Mouse (Mus musculus): ENCODE results near the gene Acsl6. TPM values are rescaled to one million over a fixed set of nuclear protein-coding genes. Genes with fewer than 3 reads are reported as not detected.
"Not testable (repeated sequence)": the region's sequence is repeated elsewhere in the genome, so short reads cannot be mapped to it uniquely, and the experiment has no call there.

Gene Acsl6
- polyA plus RNA-seq, 1 experiment, result not detected

- no peak overlapping the region for H3K4me3 ChIP-seq (ENCODE audit: insufficient read depth, low read length)
- TF ChIP-seq POLR2A (IDR thresholded peaks at IDR 0.05; ENCODE audit: borderline replicate concordance, low read depth, low read length) (no peak), CTCF (IDR thresholded peaks at IDR 0.05; ENCODE audit: low read depth, low read length) (peak; percentile 33; the same call in 1 of the 2 replicates)
- no peak overlapping the region for H3K27ac ChIP-seq (ENCODE audit: insufficient read depth, low read depth, low read length)
Observed at GRCm38 (mm10) chr11:54356676-54357075, 53.1 kb downstream of the Acsl6 start.

DNA sequence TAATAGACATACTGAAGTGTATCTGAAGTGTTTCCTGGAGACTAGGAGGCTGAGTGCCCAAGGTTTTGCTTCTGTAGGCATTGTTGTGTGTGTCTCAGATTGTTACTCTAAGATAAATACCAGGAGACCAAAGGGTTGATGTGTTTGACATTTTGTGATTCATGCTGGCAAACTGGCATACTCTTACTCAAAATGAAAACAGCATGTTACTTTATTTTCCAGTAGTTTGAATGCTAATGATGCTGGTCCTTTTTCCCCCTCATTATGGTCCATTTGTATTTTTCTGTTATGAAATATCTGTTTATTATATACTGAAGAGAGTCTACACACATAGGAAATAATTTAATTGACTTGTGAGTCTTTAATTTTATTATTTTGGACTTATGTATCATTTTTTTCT is 69.0 kb downstream of the Acsl6 start:
- TF ChIP-seq POLR2A (IDR thresholded peaks at IDR 0.05; ENCODE audit: borderline replicate concordance, low read depth, low read length), result no peak
- H3K27ac ChIP-seq (ENCODE audit: insufficient read depth, low read depth, low read length), result no peak overlapping the region

More at GRCm38 (mm10) chr11:54356676-54357075, 53.1 kb downstream of the Acsl6 start:
- H3K4me1 ChIP-seq (ENCODE audit: control insufficient read depth, insufficient read depth, low read length), result no peaks in the 10 kb centered on the region

DNA sequence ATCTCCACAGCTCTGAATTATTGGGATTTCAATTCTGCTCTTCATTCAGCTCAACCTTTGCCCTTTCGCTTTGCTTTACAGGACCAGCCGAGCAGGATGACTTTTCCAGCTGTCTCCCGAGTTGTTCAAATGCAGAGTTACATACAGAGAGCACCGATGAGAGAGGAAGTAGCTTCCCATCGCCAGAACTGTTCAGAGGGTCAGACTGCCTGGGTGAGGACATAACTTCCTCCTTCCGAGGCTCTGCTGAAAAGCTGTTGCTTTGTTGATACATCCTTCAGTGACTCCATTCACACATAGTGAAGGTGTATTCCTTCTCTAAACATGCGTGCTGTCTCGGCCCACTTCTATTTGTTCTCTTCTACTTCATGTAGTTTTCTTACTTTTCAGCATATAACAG is 86.8 kb downstream of the Acsl6 start:
- Histone ChIP-seq H3K4me3 (ENCODE audit: insufficient read depth, low read length) (no peak overlapping the region), H3K4me1 (ENCODE audit: control insufficient read depth, insufficient read depth, low read length) (no peaks in the 10 kb centered on the region), H3K27ac (ENCODE audit: insufficient read depth, low read depth, low read length) (no peak overlapping the region)
- TF ChIP-seq POLR2A (IDR thresholded peaks at IDR 0.05; ENCODE audit: borderline replicate concordance, low read depth, low read length), result no peak
- TF ChIP-seq CTCF (IDR thresholded peaks at IDR 0.05; ENCODE audit: low read depth, low read length), result no peak

More for the DNA sequence above, 69.0 kb downstream of the Acsl6 start:
- H3K4me3 ChIP-seq (ENCODE audit: insufficient read depth, low read length), result no peak overlapping the region
- no peaks in the 10 kb centered on the region for H3K4me1 ChIP-seq (ENCODE audit: control insufficient read depth, insufficient read depth, low read length)

DNA sequence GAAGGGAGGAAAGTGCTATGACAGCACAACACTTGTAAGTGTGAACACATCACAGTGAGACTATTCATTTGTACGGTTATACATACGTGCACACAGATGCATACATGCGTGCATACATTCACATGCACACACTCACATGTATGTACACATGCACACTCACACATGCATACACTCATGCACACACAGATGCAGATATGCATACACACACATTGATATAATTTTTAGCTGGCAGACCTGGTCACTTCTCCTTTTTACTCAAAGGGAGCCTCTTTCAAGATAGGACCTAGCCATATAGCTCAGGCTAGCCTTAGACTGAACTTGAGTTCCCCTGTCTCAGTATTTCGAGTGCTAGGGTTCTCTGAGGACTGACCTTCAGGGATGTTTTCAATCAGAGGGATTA is 87.7 kb downstream of the Acsl6 start:
- TF ChIP-seq CTCF (IDR thresholded peaks at IDR 0.05; ENCODE audit: low read depth, low read length), result no peak
- no peaks in the 10 kb centered on the region for H3K4me1 ChIP-seq (ENCODE audit: control insufficient read depth, insufficient read depth, low read length)
- H3K4me3 ChIP-seq (ENCODE audit: insufficient read depth, low read length), result no peak overlapping the region
- H3K27ac ChIP-seq (ENCODE audit: insufficient read depth, low read depth, low read length), result no peak overlapping the region

DNA sequence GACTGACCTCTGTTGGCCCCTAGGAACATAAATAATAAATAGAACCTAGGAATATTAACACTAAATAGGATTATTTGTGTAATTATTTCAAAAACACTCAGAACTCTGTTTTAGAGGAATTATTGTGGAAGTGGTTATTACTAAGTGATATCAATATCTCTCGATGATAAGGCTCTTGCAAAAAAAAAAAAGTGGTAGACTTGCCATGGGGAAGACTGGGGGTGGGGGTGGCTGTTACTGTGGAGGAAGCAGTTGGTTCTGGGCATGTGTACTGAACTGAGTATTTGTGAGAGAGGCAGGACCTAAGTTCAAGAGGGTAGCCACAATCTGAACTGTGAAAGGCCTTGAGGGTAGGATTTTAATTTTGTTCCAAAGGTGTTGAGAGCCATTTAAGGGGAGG is 93.1 kb downstream of the Acsl6 start:
- TF ChIP-seq POLR2A (IDR thresholded peaks at IDR 0.05; ENCODE audit: borderline replicate concordance, low read depth, low read length) (no peak), CTCF (IDR thresholded peaks at IDR 0.05; ENCODE audit: low read depth, low read length) (no peak)
- H3K4me1 ChIP-seq (ENCODE audit: control insufficient read depth, insufficient read depth, low read length), result no peaks in the 10 kb centered on the region
- no peak overlapping the region for H3K4me3 ChIP-seq (ENCODE audit: insufficient read depth, low read length)
- no peak overlapping the region for H3K27ac ChIP-seq (ENCODE audit: insufficient read depth, low read depth, low read length)

- H3K4me3 ChIP-seq (ENCODE audit: insufficient read depth, low read length), result no peak overlapping the region
- H3K27ac ChIP-seq (ENCODE audit: insufficient read depth, low read depth, low read length), result no peak overlapping the region
- TF ChIP-seq POLR2A (IDR thresholded peaks at IDR 0.05; ENCODE audit: borderline replicate concordance, low read depth, low read length) (no peak), CTCF (IDR thresholded peaks at IDR 0.05; ENCODE audit: low read depth, low read length) (no peak)
- no peaks in the 10 kb centered on the region for H3K4me1 ChIP-seq (ENCODE audit: control insufficient read depth, insufficient read depth, low read length)
Observed at GRCm38 (mm10) chr11:54398058-54398457, 94.5 kb downstream of the Acsl6 start.

DNA sequence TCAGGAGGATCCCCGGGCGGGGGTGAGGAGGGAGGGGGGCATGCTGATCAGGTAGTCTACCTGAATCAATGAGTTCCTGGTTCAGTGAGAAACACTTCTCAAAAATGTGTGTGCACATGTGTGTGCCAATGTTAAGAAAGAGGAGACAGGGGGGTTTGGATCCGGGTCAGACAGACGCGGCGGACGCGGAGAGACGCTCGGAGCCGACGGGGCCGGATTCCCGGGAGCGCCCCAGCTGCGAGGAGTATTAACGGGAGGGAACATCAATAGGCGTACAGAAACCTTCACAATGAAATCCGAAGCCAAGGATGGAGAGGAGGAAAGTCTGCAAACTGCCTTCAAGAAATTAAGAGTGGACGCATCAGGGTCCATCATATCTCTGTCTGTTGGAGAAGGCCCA is 97.2 kb downstream of the Acsl6 start:
- not testable (repeated sequence) for H3K4me3 ChIP-seq (ENCODE audit: insufficient read depth, low read length); H3K27ac ChIP-seq (ENCODE audit: insufficient read depth, low read depth, low read length); H3K4me1 ChIP-seq (ENCODE audit: control insufficient read depth, insufficient read depth, low read length)

DNA sequence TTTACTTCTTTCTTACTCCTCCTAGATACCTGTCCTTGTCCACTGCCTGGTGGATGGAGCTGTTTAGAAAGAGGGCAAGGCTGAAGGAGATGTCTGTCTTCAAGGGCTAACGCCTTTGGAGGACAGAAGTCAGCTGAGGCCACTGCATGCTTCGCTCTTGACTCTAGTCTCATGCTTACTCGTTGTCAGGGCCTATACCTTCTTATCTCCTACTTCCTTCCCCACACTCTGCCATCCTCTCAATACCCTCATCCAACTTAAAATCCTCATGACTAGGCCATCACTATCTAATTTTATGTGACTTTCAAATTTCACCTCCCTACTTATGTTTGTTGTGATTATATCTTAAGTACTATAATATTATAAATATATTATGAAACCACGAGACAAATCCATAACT is 101.3 kb downstream of the Acsl6 start:
- Histone ChIP-seq H3K27ac (ENCODE audit: insufficient read depth, low read depth, low read length) (no peak overlapping the region), H3K4me1 (ENCODE audit: control insufficient read depth, insufficient read depth, low read length) (no peaks in the 10 kb centered on the region), H3K4me3 (ENCODE audit: insufficient read depth, low read length) (no peak overlapping the region)
- TF ChIP-seq CTCF (IDR thresholded peaks at IDR 0.05; ENCODE audit: low read depth, low read length) (no peak), POLR2A (IDR thresholded peaks at IDR 0.05; ENCODE audit: borderline replicate concordance, low read depth, low read length) (no peak)

GRCm38 (mm10) chr11:54406930-54407546 is 103.4 kb downstream of the Acsl6 start:
- Histone ChIP-seq H3K4me3 (ENCODE audit: insufficient read depth, low read length) (no peak overlapping the region), H3K27ac (ENCODE audit: insufficient read depth, low read depth, low read length) (no peak overlapping the region), H3K4me1 (ENCODE audit: control insufficient read depth, insufficient read depth, low read length) (no peaks in the 10 kb centered on the region)
- no peak for TF ChIP-seq CTCF (IDR thresholded peaks at IDR 0.05; ENCODE audit: low read depth, low read length)
- no peak for TF ChIP-seq POLR2A (IDR thresholded peaks at IDR 0.05; ENCODE audit: borderline replicate concordance, low read depth, low read length)

DNA sequence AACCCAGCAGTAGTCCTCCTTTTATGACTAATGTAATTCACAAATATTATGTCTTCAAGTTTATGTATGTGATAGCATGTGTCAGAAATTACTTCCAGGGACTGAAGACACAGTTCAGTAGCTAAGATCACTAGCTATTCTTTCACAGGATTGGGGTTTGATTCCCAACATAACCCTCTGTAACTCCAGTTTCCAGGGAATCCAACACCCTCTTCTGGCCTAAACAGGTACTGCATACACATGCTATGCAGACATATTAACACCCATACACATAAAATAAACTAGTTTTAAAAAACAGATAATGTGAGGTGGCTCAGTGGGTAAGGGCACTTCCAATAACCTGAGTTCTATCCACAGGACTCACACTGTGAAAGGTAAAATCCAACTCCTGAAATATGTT is 107.0 kb downstream of the Acsl6 start:
- Histone ChIP-seq H3K4me3 (ENCODE audit: insufficient read depth, low read length) (no peak overlapping the region), H3K4me1 (ENCODE audit: control insufficient read depth, insufficient read depth, low read length) (no peaks in the 10 kb centered on the region), H3K27ac (ENCODE audit: insufficient read depth, low read depth, low read length) (no peak overlapping the region)
- no peak for TF ChIP-seq CTCF (IDR thresholded peaks at IDR 0.05; ENCODE audit: low read depth, low read length)
- no peak for TF ChIP-seq POLR2A (IDR thresholded peaks at IDR 0.05; ENCODE audit: borderline replicate concordance, low read depth, low read length)

GRCm38 (mm10) chr11:54413017-54413416 is 109.4 kb downstream of the Acsl6 start:
- no peaks in the 10 kb centered on the region for H3K4me1 ChIP-seq (ENCODE audit: control insufficient read depth, insufficient read depth, low read length)
- TF ChIP-seq CTCF (IDR thresholded peaks at IDR 0.05; ENCODE audit: low read depth, low read length), result no peak
- no peak for TF ChIP-seq POLR2A (IDR thresholded peaks at IDR 0.05; ENCODE audit: borderline replicate concordance, low read depth, low read length)
- no peak overlapping the region for H3K4me3 ChIP-seq (ENCODE audit: insufficient read depth, low read length)
- H3K27ac ChIP-seq (ENCODE audit: insufficient read depth, low read depth, low read length), result no peak overlapping the region

Other genes with a start within 250 kb of the Acsl6 start
- gene Pdlim4, start 234.8 kb upstream of the Acsl6 start, polyA plus RNA-seq (2012; ENCODE audit: insufficient read depth, insufficient read length, missing spikeins), result 69.0 and 75.4 TPM in 2 replicates
- 2.9 and 4.3 TPM in 2 replicates for gene P4ha2, start 203.7 kb upstream of the Acsl6 start, polyA plus RNA-seq (2012; ENCODE audit: insufficient read depth, insufficient read length, missing spikeins)
- not detected in 2 replicates for gene Csf2, start 54.1 kb upstream of the Acsl6 start, polyA plus RNA-seq (2012; ENCODE audit: insufficient read depth, insufficient read length, missing spikeins)
- gene Il3, start 36.5 kb upstream of the Acsl6 start, polyA plus RNA-seq (2012; ENCODE audit: insufficient read depth, insufficient read length, missing spikeins), result not detected in 2 replicates
- gene Meikin, start 66.9 kb downstream of the Acsl6 start, polyA plus RNA-seq (2012; ENCODE audit: insufficient read depth, insufficient read length, missing spikeins), result not detected in 2 replicates
- 56.9 and 59.4 TPM in 2 replicates for gene Fnip1, start 134.4 kb downstream of the Acsl6 start, polyA plus RNA-seq (2012; ENCODE audit: insufficient read depth, insufficient read length, missing spikeins)
- gene Rapgef6, start 219.0 kb downstream of the Acsl6 start, polyA plus RNA-seq (2012; ENCODE audit: insufficient read depth, insufficient read length, missing spikeins), result 24.5 and 25.4 TPM in 2 replicates

All from bone marrow macrophage, adult 2 months (primary cell).